Mouse (Mus musculus) T-cell, adult 2 months (primary cell): ENCODE measurements at regions not wholly inside any gene's neighbourhood (a gene's known extent, or its start where the extent isn't known, plus 50 kb on each side); places are given as distances from the start of the nearest gene placed in this dataset.

Source experiments
- DNase-seq: peaks from one replicate; pipeline ENCODE4 v3.0.0; 2022; ENCODE audit warnings: low spot score

DNA sequence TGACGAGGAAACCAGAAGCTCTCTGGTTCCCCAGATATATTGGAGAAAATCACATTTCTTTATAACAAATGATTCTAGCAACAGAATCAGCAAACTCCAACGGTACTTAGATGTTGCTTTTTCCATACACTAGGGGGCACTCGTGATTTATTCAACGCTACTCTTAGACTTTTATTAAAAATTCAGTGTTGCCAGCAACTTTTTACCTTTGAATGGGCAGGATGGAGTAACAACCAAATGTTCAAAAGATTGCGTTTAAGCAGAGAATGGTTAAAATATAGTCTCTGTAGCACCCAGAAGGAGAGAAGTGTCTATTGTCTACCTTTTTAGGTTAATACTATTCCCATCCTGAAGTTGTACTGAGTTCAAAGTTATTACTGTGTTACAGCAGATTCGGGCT lies 715.4 kb upstream of the Cblb start:
- DNase-seq = peak; percentile 39

DNA sequence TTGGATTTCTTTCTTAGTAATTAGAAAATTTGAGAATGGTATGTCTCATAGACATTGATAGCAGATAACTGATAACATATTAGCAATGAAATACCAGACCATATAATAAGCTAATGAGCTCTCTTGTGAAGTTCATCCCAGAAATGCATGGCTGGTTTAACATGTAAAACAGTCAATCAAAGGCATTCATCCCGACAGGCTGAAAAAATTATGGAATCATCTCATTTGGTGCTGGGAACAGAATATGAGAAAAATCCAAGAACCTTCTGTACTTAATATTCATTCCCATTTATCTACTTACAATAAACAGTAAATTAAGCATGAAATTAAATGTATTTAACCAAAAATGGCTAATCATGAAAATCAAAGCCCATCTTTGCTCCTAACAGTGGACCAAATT lies 698.8 kb upstream of the Cblb start:
- no peak for DNase-seq

DNA sequence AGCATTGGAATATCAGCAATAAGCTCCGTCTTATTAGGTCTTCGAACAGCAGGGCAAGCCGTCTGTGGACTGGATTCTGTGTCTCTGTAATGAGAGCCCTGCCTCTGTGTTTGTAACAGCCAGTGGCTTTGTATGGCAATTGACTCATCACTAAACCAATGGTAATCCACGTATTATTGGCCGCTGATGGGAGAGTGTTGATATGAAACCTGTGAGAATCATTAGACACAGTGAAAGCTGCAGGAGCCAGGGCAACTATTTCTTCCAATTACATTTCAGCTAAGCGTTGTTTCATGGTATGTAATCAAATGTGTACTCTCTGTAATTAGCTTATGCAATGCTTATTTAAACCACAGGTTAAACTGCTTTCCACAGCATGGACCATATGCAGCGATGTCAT lies 696.1 kb upstream of the Cblb start:
- no peak for DNase-seq

GRCm38 (mm10) chr16:51347120-51347519 lies 683.9 kb upstream of the Cblb start:
- DNase-seq = no peak

GRCm38 (mm10) chr16:51352151-51352550 lies 678.9 kb upstream of the Cblb start:
- no peak for DNase-seq

GRCm38 (mm10) chr16:51353791-51354190 lies 677.2 kb upstream of the Cblb start:
- DNase-seq = no peak

DNA sequence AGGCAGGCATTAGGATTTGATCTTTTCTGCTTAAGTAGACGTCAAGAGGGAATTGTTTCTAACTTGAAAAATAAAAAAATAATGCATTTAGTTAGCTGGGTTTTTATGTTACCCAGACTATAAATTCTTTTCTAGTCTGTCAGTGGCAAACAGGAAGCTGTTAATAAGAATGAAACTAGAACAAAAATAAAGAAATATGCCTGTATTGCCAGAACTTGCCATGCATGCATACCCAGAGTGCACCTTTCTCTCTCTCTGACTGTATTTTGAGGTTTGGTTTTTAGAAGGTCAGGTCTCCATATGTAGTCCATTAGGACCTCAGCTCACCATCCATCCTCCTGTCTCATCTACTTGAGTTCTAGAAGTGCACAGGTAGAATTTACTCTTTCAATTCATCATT lies 661.0 kb upstream of the Cblb start:
- DNase-seq = no peak

GRCm38 (mm10) chr16:51386456-51386855 lies 644.6 kb upstream of the Cblb start:
- DNase-seq = no peak

DNA sequence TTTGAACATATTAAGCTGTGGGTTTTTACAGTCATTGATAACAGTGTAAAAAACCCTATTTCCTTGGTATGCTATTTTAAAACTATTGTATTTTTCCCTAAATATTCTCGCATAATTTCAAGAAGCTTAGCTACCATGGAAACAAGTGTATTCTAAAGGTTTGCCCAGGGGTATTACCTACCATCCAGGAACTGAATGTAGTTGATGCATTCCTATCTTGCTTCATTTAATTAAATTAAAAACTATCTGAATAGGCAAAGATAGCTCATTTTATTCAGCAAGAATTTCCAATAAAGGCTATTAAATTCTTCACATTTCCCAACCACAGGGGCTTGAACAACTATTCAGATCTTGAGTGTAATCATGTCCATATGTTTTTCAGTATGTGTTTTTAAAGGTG lies 643.5 kb upstream of the Cblb start:
- no peak for DNase-seq

DNA sequence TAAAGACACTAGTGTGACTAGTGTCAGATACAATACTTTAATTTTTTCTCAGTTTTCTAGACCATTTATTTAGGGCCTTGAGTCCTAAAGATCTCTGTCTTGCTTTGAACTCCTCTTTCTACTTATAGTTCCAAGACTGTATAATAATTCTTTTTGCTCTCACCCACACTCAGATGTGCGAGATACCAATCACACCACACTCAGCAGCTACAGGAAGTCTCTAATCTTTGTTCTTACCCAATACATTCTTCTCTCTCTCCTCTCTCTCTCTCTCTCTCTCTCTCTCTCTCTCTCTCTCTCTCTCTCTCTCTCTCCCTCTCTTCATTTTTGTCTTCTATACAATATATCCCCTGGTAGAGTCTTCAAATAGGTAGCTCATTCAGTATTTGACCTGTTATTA lies 637.2 kb upstream of the Cblb start:
- DNase-seq = no peak
